Mouse (Mus musculus): ENCODE results near the gene Tnks2. TPM values are rescaled to one million over a fixed set of nuclear protein-coding genes. Genes with fewer than 3 reads are reported as not detected.
"Not testable (repeated sequence)": the region's sequence is repeated elsewhere in the genome, so short reads cannot be mapped to it uniquely, and the experiment has no call there.

The Tnks2 gene
- polyA plus RNA-seq, 1 experiment from 2014 or later: 40.7 TPM

DNA sequence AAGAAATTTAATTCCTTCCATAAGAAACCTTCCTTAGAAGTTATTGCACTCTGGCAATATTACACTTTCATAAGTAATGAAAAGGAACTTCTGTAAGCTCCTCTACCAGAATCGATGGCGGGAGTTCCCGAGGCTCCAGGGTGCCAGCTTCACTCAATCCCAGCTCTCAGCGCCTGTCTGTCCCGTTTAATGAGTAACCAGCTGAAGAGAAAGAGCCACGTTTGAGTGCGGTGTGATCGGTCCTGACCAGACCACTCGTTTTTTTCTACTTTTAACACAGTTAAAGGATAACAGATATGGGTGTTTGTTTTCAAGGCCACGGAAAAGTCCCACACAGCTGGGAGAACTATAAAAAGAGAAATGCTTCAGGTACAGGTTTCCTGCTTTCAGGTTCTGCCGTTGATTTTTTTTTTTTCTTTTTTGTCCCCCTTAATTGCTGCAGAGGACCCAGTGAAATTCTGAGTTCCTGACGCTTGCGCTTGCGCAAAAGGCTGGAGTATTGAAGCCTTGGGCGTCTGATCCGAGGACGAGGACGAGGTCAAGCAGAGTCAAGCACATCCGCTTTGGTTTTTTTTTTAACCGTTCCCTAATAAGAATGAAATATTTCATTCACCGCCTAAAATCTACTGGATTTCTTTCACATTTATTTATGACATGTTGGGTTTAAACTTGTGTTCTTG, 25.5 kb upstream of the Tnks2 start:
- H3K4me2 ChIP-seq (replicated peaks): peak overlapping the region; percentile 42
- H3K36me3 ChIP-seq: no peaks in the 10 kb centered on the region
- H3K4me3 ChIP-seq (replicated peaks): peak overlapping the region; percentile 9; the same call in 1 of the 2 replicates
- peak; percentile 91 for ATAC-seq
- H3K9me3 ChIP-seq: no peaks in the 10 kb centered on the region
- no peaks in the 10 kb centered on the region for H3K27me3 ChIP-seq (replicated peaks)
- peak overlapping the region; percentile 51 for H3K27ac ChIP-seq
- H3K4me1 ChIP-seq (replicated peaks): 0 out of 2 replicates have a peak, but pooled peaks cover 2% of the 10 kb centered on the region
- WGBS: 44% methylated on average over 21 of the region's 21 CpGs
- no peak overlapping the region for H3K9ac ChIP-seq

DNA sequence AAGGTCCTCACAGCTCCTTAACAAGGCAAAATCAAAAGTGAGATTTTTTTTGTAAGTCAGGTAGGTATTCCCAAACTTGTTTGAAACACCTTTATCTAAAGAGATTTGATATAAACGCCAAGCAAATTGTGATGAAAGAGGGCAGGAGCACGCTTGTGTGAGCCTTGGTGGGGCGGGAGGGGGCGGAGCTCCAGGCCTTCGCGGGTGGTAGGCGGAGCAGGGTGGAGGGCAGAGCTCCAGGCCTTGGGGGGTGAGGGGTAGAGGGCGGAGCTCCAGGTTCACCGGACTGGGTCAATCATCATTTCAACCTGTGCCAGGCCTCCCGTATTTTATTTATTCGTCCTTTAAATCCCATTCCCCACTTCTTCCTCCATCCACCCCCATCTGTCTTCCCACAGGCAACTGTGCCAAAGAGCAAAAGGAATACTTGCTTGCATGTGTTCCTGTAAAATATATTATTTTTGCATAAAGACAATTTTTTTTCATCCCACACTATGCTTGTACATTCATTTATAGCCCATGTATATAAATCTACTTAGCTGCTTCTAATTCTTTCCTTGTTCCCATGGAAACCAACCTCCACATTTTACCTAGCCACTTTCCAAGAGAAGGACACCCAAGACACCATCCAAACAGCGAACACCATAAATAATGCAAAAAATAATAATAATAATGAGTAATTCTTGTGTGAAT, 24.4 kb upstream of the Tnks2 start:
- Histone ChIP-seq H3K36me3 (no peaks in the 10 kb centered on the region), H3K4me2 (replicated peaks) (no peak overlapping the region), H3K9me3 (no peaks in the 10 kb centered on the region), H3K27ac (no peak overlapping the region), H3K9ac (no peak overlapping the region), H3K4me3 (replicated peaks) (no peak overlapping the region), H3K4me1 (replicated peaks) (0 out of 2 replicates have a peak, but pooled peaks cover 2% of the 10 kb centered on the region), H3K27me3 (replicated peaks) (no peaks in the 10 kb centered on the region)
- WGBS: 33% methylated on average over 12 of the region's 12 CpGs
- ATAC-seq: peak; percentile 58

DNA sequence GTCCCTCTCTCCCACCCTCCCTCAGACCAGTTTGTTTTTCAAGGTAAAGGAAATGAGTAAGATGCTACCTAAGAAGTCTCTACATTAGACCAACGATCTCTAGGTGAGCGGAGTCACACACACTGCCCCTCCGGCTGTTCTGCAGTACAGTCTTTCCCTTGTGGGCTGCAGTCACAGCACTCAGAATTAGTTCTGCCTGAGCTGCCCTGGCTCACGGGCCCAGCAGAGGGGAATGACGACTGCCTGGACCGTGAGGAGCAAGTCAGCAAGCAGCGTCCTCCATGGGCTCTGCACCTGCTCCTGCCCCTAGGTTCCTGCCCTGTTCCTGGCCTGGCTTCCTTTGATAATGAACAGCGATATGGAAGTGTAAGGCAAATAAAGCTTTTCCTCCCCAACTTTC, 22.0 kb upstream of the Tnks2 start:
- H3K4me2 ChIP-seq (replicated peaks): no peak overlapping the region
- ATAC-seq: no peak
- H3K4me3 ChIP-seq (replicated peaks): no peak overlapping the region
- H3K27me3 ChIP-seq (replicated peaks): no peaks in the 10 kb centered on the region
- no peak overlapping the region for H3K27ac ChIP-seq
- no peak overlapping the region for H3K9ac ChIP-seq
- 59% methylated on average over 8 of the region's 8 CpGs for WGBS
- H3K36me3 ChIP-seq: no peaks in the 10 kb centered on the region
- no peaks in the 10 kb centered on the region for H3K4me1 ChIP-seq (replicated peaks)
- no peaks in the 10 kb centered on the region for H3K9me3 ChIP-seq

DNA sequence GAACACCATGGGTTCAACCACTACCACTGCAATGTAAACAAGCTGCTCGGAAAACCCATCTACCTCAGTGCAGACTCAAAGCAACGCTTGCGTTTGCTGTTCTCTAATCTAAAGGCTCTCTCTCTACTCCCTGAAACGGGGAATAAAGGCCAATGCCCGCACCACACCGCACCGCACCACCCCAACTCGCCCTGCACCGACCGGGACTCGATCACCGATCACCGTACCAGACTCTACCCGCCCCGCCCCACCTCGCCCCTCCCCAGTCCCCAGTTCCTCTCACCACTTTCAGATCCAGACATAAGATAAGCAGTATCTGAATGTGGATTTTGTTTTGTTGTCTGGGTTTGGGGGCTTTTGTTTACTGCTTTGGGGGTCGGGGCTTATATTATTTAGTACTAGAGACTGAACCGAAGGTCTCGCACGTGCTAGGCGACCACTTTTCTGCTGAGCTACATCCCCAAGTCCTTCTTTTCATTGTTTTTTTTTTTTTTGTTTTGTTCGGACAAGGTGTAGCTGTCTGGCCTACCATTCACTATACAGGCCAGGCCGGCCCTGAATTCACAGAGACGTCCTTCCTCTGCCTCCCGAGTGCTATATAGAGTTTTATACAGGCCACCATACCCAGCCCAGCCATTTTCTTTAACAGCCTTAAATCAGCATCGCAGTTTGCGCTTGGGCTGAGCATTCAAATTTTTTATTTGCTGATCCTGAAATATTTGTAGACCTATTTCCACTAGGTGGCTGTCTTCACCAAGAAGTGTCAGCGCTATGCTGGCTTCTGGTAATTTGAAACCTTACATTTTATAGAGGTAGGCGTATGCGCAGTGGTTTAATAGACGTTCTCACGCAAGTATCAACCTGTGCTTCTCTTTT, 18.4 kb upstream of the Tnks2 start:
- H3K36me3 ChIP-seq: no peaks in the 10 kb centered on the region
- 14% methylated on average over 32 of the region's 32 CpGs for WGBS

DNA sequence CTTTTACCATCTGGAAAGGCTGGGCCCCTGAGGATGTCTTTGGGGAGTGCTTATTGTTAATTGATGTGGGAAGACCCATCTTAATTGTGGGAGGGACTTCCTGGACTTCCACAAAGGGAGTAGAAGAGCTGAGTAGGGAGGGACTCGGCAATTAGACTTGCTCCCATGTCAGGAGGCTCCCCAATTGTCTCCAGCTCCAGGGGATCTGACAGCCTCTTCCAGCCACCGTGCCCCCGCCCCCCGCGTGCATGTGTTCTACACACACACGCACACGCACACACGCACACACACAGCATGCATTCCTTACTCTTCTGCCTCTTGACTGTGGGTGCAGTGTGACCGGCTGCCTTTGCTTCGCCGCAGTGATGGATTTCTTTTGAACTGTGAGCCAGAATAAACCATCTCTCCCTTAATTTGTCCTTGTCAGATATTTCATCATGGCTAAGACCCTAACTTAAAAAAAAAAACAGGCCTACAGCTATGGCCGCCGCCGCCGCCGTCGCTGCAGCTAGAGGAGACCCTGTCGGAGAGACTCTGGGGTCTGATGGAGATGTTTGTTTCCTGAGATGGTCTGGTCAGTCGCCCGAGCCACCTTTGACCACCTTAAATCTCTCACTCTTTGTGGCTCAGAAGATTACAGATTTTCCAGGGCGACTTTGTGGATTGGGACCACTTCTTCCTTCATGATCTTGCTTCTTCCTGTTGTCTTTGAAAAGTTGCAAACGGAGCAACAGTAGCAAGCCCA, 15.7 kb upstream of the Tnks2 start:
- Histone ChIP-seq H3K27me3 (replicated peaks) (no peaks in the 10 kb centered on the region), H3K4me3 (replicated peaks) (peak overlapping the region; percentile 40), H3K27ac (peak overlapping the region; percentile 52), H3K4me1 (replicated peaks) (no peaks in the 10 kb centered on the region), H3K9ac (peak overlapping the region; percentile 44), H3K36me3 (no peaks in the 10 kb centered on the region), H3K9me3 (no peaks in the 10 kb centered on the region), H3K4me2 (replicated peaks) (peak overlapping the region; percentile 78)
- ATAC-seq: peak; percentile 50
- 5% methylated on average over 22 of the region's 22 CpGs for WGBS

More for the DNA sequence above, 18.4 kb upstream of the Tnks2 start:
- H3K9ac ChIP-seq: no peak overlapping the region
- no peaks in the 10 kb centered on the region for H3K9me3 ChIP-seq
- ATAC-seq: peak; percentile 79
- H3K4me3 ChIP-seq (replicated peaks): no peak overlapping the region
- H3K27ac ChIP-seq: no peak overlapping the region
- H3K4me2 ChIP-seq (replicated peaks): peak overlapping the region; percentile 53
- no peaks in the 10 kb centered on the region for H3K27me3 ChIP-seq (replicated peaks)
- no peaks in the 10 kb centered on the region for H3K4me1 ChIP-seq (replicated peaks)

DNA sequence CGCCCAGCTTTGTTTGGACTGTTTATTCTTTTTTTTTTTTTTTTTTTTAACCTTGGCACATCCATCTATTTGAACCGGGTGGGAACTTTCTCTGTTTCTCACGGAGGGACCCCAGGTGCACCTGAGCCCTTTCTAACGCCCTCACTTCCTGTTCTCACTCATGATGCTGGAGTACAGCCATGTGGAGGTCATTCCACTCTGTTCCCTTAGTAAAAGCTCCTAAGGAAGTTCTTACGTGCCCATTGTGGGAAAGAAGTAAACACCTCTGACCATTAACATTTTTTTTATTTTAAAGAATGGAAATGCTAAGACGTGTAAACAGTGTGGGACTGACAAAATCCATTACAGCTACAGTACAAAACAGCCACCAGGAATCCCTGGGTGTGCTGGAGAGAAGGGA, 14.8 kb upstream of the Tnks2 start:
- H3K9me3 ChIP-seq: no peaks in the 10 kb centered on the region
- no peaks in the 10 kb centered on the region for H3K4me1 ChIP-seq (replicated peaks)
- H3K27me3 ChIP-seq (replicated peaks): no peaks in the 10 kb centered on the region
- no peak overlapping the region for H3K27ac ChIP-seq
- H3K4me3 ChIP-seq (replicated peaks): no peak overlapping the region
- H3K4me2 ChIP-seq (replicated peaks): no peak overlapping the region
- WGBS: 57% methylated on average over 5 of the region's 6 CpGs
- H3K9ac ChIP-seq: no peak overlapping the region
- no peaks in the 10 kb centered on the region for H3K36me3 ChIP-seq
- no peak for ATAC-seq

DNA sequence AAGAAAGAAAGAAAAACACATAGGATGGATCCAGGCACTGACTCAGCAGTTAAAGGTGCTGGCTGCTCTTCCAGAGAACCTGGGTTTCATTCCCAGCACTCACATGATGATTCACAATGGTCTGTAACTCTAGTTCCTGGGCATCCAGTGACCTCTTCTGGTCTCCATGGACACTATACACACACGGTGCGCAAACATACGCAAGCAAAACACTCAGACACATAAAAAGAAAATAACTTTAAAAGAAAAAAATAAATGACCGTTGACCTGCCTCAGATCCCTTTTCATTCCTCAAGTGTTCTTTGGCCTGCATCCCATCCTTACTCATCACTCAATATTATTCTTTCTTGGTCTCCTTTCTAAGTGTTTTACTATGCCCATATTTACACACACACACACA, 13.6 kb upstream of the Tnks2 start:
- no peak overlapping the region for H3K27ac ChIP-seq
- H3K27me3 ChIP-seq (replicated peaks): no peaks in the 10 kb centered on the region
- no peak overlapping the region for H3K9ac ChIP-seq
- no peak overlapping the region for H3K4me2 ChIP-seq (replicated peaks)
- ATAC-seq: no peak
- no peak overlapping the region for H3K4me3 ChIP-seq (replicated peaks)
- no peaks in the 10 kb centered on the region for H3K36me3 ChIP-seq
- no peaks in the 10 kb centered on the region for H3K4me1 ChIP-seq (replicated peaks)
- 81% methylated on average over 4 of the region's 4 CpGs for WGBS
- H3K9me3 ChIP-seq: no peaks in the 10 kb centered on the region

DNA sequence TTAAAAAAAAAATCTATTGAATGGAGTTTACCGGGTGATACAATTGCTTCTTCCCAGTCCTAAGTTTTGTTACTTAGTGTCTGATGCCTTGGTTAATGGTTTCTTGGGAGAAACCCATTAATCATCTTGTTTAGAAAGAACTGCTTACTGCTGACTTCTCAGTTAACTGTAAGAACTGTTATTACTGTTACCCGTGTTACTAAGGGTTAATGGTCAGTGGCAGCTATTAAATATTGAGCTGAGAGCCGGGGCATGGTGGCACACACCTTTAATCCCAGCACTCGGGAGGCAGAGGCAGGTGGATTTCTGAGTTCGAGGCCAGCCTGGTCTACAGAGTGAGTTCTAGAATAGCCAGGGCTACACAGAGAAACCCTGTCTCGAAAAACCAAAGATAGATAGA, 12.7 kb upstream of the Tnks2 start:
- H3K9me3 ChIP-seq; H3K9ac ChIP-seq; H3K36me3 ChIP-seq; H3K4me2 ChIP-seq (replicated peaks); ATAC-seq; H3K27ac ChIP-seq; H3K27me3 ChIP-seq (replicated peaks); H3K4me1 ChIP-seq (replicated peaks); H3K4me3 ChIP-seq (replicated peaks): not testable (repeated sequence)
- 68% methylated on average over 6 of the region's 6 CpGs for WGBS

DNA sequence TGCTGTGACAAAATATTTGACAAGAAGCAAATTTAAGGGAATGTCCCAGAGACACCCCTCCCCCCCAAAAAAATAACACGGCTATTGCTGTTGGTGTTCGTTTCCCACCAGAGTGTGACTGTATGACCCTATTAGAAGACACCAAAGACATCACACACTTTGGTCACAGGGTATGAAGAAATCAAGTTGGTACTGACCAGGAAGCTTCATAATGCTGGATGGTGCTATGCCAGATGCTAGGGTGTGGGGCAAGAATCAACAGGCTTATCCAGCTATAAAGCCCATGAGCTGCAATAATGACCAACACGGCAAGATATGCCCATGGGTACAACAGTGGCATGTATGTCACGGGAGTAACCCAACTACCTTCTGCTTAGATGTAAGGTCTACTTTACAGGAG, 11.3 kb upstream of the Tnks2 start:
- Histone ChIP-seq H3K4me2 (replicated peaks) (no peak overlapping the region), H3K4me3 (replicated peaks) (no peak overlapping the region), H3K9me3 (no peaks in the 10 kb centered on the region), H3K36me3 (no peaks in the 10 kb centered on the region), H3K27ac (no peak overlapping the region), H3K27me3 (replicated peaks) (no peaks in the 10 kb centered on the region), H3K4me1 (replicated peaks) (no peaks in the 10 kb centered on the region), H3K9ac (no peak overlapping the region)
- WGBS: 93% methylated on average over 4 of the region's 4 CpGs
- no peak for ATAC-seq

DNA sequence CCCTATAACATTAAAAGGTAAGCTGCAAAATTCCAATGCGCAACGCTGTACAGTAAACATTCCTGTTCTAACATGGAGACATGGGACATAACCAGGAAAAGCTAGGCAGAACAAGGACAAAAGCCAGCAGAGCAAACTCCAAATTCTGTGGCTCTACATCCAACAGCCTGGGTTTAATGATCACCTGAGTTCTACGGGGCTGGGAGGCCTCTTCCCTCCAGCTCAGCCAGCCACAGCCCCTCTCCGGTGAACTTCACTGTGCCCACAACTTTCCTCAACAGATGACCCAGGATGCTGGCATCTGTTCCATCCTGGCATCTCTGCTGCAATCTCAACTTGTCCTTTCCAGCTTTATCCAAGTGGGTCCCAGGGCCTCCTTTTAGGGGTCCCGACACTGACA, 6.4 kb upstream of the Tnks2 start:
- ATAC-seq: no peak
- Histone ChIP-seq H3K27me3 (replicated peaks) (no peaks in the 10 kb centered on the region), H3K9me3 (no peaks in the 10 kb centered on the region), H3K36me3 (no peaks in the 10 kb centered on the region), H3K4me2 (replicated peaks) (no peak overlapping the region), H3K27ac (no peak overlapping the region), H3K9ac (no peak overlapping the region), H3K4me1 (replicated peaks) (no peaks in the 10 kb centered on the region), H3K4me3 (replicated peaks) (no peak overlapping the region)
- 90% methylated on average over 5 of the region's 5 CpGs for WGBS

DNA sequence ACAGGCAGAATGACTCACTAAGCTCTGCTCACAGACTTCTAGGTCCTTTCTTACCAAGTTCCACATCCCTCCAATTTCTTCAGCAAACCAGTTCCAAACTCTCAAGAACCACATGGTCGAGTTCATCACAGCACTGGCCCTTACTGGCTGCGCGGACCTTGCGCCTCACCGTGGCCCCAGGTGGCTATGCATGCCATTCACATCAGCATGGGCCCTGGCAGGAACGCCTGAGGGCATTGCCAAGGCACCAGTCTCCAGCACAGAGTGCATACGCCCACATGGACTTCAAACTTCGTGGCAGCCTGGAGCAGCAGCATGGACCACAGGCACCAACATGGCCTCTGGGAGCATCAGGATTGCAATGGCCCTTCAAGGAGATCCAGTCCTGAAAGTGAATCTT, 5.7 kb upstream of the Tnks2 start:
- 60% methylated on average over 8 of the region's 8 CpGs for WGBS
- H3K36me3 ChIP-seq: no peaks in the 10 kb centered on the region
- no peak overlapping the region for H3K4me3 ChIP-seq (replicated peaks)
- no peaks in the 10 kb centered on the region for H3K27me3 ChIP-seq (replicated peaks)
- H3K9ac ChIP-seq: no peak overlapping the region
- H3K4me1 ChIP-seq (replicated peaks): no peaks in the 10 kb centered on the region
- H3K4me2 ChIP-seq (replicated peaks): no peak overlapping the region
- H3K9me3 ChIP-seq: no peaks in the 10 kb centered on the region
- ATAC-seq: no peak
- no peak overlapping the region for H3K27ac ChIP-seq

Measured in intestine, embryonic 15.5 days (tissue).